Mouse (Mus musculus) E14TG2a.4 (cell line): ENCODE results near the gene Tbx2.

Experiments
- CTCF ChIP-seq: conservative IDR thresholded peaks from 2 replicates; pipeline ENCODE4 v1.5.1; 2014; ENCODE audit warnings: low read length
- NANOG ChIP-seq: IDR thresholded peaks from 2 replicates; pipeline ENCODE4 v1.6.1; 2014; ENCODE audit warnings: borderline replicate concordance, low read length, mixed read lengths
- POU5F1 ChIP-seq: IDR thresholded peaks from 2 replicates; pipeline ENCODE4 v1.6.1; 2014; ENCODE audit warnings: low read length, borderline replicate concordance

GRCm38 (mm10) chr11:85835753-85836522 is 3.6 kb downstream of the Tbx2 start:
- TF ChIP-seq CTCF (no peak), NANOG (no peak), POU5F1 (no peak)
